Mouse (Mus musculus) embryonic stem cell, embryonic (primary cell): ENCODE data around the gene Zfp652.

ENCODE experiments used
- CTCF ChIA-PET, 4 experiments: fragments of 300-600 bp in 2 of 4; fragments of 350-600 bp in 2 of 4; sonication (Branson Sonifier 250); formaldehyde crosslinking; loops; one replicate each; lab custom pipeline; 2022; ENCODE audit warnings: inconsistent platforms in 2 of 4; lab: Charles Lee
- POLR2A ChIA-PET, 4 experiments: fragments of 300-600 bp in 2 of 4; fragments of 350-600 bp in 2 of 4; sonication (Branson Sonifier 250); formaldehyde crosslinking; loops; one replicate each; lab custom pipeline; 2022; ENCODE audit warnings: antibody characterized with exemption in 4 of 4, inconsistent platforms in 1 of 4; lab: Charles Lee

Gene Zfp652

DNA sequence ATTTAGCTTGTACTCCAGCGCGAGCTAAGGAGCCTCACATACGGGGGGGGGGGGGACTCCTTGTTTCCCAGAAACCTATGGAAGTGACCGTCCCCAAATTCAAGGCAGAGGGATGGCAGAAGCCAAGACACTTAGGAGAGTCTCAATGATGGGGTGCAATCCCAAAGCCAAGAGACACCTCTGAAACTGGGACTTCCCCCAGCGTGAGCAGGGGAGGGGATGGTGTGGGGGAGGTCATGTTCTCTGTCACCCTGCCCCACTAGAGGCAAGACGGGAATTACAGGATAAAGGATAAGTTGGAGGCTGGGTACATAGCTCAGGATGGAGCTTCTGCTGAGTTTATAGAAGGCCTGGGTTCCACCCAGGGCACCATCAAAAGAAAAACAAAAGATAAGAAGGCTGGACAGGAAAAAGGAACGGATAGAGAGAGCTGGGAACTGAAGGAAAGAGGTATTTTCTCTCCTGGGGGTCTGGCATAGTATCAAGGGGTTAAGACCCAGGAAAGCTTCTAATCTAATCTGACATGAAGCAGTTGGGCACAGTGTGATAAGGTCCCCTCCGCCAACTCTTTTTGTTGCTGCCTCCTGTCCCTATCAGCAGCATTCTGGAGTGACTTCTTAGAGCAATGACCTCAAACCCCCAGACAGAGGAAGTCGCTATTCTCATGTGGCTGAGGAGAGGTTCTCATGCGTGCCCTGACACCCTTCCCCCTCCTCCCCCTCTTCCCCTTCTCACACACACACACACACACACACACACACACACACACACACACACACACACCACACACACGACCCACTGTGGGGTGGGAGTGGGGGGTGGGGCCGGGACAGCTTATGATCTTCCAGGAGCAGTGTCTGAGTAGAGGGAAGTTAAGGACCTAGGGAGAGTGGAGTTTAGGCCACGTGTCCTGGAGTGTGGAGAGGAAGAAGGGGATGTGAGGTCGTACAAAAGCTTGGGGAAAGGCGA is 122.6 kb downstream of the Zfp652 start:
- ChIA-PET CTCF (interaction anchor here in 2 of 4 experiments (0.6 to 1.4 kb wide), 6 partner anchors 7 to 168 kb away, joined by 3 to 4 read pairs (median 3); no protein-coding TSS in a partner anchor), POLR2A (interaction anchor here (0.6 to 2.2 kb wide), 15 partner anchors 9 to 241 kb away, joined by 3 to 11 read pairs (median 4); partner anchors contain the start of genes Atp5g1 (in 1 of the 4) and Phospho1 (in 1 of the 4))

DNA sequence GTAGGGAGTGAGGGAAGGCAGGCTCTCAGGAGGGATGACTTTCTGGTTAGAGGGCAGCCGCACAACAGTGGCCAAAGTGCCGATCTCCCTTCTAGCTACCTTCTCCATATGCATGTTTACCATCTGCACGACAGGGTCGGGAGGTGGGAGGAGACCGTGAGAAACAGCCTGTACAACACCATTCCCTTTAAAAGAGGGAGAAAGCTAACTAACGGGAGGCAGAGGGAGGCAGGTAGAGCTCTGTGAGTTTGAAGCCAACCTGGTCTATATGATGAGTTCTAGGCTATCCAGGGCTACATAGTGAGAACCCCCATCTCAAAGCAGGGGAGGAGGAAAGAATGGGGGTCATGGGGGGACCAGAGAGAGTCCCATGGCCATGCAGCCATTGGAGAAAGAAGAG is 123.4 kb downstream of the Zfp652 start:
- ChIA-PET CTCF (interaction anchor here in 3 of 4 experiments (1.0 to 1.5 kb wide), 3 partner anchors 8 to 12 kb away, joined by 3 to 4 read pairs (median 4); no protein-coding TSS in a partner anchor), POLR2A (interaction anchor here in 2 of 4 experiments (0.6 to 2.2 kb wide), 7 partner anchors 13 to 148 kb away, joined by 3 to 7 read pairs (median 5); no protein-coding TSS in a partner anchor)

DNA sequence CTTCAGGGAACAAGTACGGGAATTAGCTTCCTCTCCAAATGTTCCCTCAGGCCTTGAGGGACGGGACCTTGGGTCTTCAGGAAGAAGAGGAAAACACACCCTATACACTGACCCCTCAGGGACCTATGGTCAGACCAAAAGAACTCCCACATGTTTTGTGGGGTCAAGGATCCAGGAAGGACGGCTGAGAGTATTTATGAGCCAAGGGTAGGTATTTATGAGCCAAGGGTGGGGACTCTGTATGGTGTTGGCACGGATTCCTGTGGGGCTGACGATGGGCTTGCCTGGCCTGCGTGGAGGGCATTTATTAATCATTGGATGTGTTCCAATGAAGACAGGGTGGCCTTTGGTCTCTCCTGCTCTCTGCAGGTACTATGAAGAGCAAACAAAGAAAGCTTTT is 124.0 kb downstream of the Zfp652 start:
- ChIA-PET POLR2A (interaction anchor here in 2 of 4 experiments (0.6 to 2.2 kb wide), 4 partner anchors 11 to 239 kb away, joined by 4 to 7 read pairs (median 5); partner anchors contain the start of gene Atp5g1 (in 1 of the 2)), CTCF (interaction anchor here in 2 of 4 experiments (0.7 to 1.5 kb wide), 3 partner anchors 9 to 136 kb away, joined by 3 to 4 read pairs (median 4); no protein-coding TSS in a partner anchor)

DNA sequence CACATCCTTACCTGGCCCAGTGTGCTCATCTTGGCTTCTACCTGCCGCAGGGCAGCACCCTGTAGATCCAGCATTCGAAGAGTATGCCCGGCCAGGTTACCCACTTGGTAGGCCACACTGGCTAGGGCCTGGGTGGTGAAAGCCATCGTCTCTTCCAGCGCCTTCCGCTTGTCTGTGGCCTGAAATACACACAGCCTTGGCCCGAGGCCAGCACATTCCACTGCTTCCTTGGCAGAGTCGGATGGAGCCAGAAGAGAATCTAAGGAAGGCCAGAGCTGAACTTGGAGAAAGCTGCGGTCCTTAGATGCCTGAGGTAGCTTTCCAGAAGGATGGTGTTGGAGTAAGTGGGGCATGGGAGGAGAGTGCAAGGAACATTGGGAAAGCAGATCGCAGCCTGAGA is 124.6 kb downstream of the Zfp652 start, which contains the start of gene Gngt2:
Gene Gngt2, plus strand, starts transcription at position 158 of the 400 bp plus-strand sequence.
- ChIA-PET CTCF (interaction anchor here in 1 of 4 experiments (1.5 kb wide), 1 partner anchor 9 kb away, joined by 4 read pairs; no protein-coding TSS in a partner anchor), POLR2A (interaction anchor here in 1 of 4 experiments (0.5 to 1.5 kb wide), 3 partner anchors 19 to 239 kb away, joined by 3 to 4 read pairs (median 4); partner anchors contain the start of gene Atp5g1)

DNA sequence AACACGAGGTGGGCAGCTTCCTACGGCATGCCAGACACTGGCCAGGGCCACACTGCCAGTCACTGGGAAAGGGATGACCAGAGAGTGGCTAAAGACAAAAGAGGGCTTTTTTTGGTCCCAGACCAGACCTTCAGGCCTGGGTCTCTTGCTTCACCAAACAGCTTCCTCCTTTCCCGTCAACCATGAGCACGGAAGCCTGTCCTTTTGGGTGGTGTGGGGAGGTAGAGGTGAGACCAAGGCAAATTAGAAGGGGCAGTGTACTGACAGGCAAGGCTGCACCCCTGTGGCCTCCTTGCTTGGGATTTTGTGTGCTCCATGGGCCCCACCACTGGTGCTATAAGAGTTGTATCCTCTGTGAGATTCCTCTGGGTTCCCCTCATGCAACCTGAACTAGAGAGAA is 126.1 kb downstream of the Zfp652 start:
- POLR2A ChIA-PET, result interaction anchor here in 2 of 4 experiments (0.7 to 1.7 kb wide), 9 partner anchors 9 to 31 kb away, joined by 3 to 5 read pairs (median 4); partner anchors contain the start of gene Phospho1 (in 1 of the 2)
- CTCF ChIA-PET, result interaction anchor here in 1 of 4 experiments (1.5 kb wide), 1 partner anchor 11 kb away, joined by 5 read pairs; no protein-coding TSS in a partner anchor

DNA sequence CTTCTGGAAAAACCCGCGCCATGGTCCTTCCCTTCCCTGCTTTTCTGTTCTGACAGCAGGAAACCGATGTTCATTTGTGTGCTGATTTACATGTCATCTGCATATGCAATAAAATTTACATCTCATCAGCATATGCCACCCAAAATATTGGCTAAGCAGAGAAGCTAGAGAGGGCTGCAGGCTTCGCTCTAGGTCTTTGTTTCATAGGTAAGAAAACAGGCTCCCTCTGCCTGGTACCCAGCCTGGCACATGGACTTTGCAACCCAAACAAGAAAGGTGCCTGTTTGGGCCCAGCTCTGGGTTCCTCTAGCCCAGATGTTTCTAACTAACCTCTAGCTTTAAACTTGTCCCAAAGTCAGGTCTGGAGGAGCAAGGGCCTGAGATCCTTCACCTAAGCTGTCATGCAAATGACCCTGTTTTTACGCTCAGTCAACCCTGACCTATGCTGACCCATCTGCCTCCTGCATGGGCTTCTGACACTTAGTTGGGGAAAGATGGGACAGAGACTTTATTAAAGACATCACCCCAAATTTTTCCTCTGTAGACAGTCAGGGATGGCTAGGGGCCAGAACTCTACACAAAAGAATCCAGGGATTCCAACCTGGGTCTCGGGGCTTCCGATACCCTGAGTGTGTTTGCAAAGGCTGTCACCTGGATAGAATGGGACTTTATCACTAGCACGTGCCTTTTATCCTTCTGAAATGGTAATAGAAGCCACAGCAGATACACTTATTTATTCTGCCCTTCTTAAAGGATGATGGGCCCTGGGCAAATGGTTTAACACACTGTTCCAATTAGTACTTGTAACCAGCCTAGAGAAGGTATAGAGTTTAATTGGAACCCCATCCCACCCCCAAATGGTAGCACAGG is 126.8 kb downstream of the Zfp652 start:
- CTCF ChIA-PET, result interaction anchor here in 1 of 4 experiments (1.5 kb wide), 1 partner anchor 12 kb away, joined by 5 read pairs; no protein-coding TSS in a partner anchor

DNA sequence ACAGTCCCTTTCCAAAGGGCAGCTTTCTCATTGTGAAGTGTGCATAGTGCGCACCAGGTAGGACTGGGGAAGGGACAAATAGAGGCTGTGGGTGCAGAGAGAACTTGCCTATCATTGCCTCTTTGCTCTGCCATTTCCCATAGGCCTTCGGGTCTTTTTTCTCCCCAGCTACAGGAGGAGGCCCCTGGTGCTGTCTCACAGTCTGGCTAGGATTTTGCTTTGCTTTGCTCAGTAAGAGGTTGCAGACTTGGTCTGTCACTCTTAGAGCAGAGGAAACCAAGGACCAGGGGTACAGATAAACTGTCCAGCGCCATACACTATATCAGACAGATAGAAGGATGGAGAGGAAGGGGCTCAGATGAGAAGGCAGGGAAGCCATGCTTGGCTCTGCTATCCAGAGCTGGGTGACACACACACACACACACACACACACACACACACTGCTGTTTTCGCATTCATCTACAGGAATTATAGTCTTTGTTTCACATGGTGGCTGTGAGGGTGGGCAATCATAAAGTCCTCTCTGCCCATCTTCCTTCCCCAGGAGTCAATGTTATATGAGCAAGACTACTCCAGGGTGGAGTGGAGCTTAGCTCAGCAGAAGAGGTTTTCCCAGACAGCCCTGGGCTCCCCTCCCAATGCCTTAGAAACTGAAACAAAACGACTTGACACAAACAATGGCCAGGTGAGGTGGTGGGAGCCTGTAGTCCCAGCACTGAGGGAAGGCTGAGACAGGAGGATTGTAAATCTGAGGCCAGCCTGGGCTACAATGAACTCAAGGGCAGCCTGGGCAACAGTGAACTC is 128.4 kb downstream of the Zfp652 start:
- ChIA-PET POLR2A (interaction anchor here in 3 of 4 experiments (0.9 to 2.1 kb wide), 5 partner anchors 17 to 194 kb away, joined by 3 to 10 read pairs (median 4); partner anchors contain the start of genes Snf8 (in 2 of the 3) and Phospho1 (in 1 of the 3)), CTCF (interaction anchor here in 2 of 4 experiments (0.7 to 1.4 kb wide), 3 partner anchors 9 to 16 kb away, joined by 3 to 4 read pairs (median 3); no protein-coding TSS in a partner anchor)

More for the DNA sequence above, 126.8 kb downstream of the Zfp652 start:
- POLR2A ChIA-PET, result interaction anchor here in 1 of 4 experiments (0.7 to 1.7 kb wide), 7 partner anchors 10 to 248 kb away, joined by 3 to 5 read pairs (median 4); no protein-coding TSS in a partner anchor

DNA sequence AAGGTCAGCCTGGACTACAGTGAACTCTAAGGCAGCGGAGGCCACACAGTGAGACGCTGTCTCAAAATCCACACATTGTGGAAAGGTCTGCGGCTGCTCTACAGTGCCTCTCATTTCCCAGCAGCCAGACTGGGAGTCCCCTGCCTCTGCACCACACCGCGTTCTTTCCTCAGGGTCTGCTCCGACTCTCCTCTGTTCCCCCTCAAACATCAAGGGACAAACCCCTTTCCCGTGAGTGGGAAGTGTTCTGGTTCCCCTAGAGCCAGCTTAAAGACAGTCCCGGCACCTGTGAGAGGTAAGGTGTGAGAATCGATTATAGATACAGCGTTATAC is 129.0 kb downstream of the Zfp652 start:
- POLR2A ChIA-PET, result interaction anchor here (0.6 to 2.5 kb wide), 13 partner anchors 8 to 193 kb away, joined by 3 to 10 read pairs (median 6); partner anchors contain the start of genes Phospho1 (in 2 of the 4) and Snf8 (in 2 of the 4)

DNA sequence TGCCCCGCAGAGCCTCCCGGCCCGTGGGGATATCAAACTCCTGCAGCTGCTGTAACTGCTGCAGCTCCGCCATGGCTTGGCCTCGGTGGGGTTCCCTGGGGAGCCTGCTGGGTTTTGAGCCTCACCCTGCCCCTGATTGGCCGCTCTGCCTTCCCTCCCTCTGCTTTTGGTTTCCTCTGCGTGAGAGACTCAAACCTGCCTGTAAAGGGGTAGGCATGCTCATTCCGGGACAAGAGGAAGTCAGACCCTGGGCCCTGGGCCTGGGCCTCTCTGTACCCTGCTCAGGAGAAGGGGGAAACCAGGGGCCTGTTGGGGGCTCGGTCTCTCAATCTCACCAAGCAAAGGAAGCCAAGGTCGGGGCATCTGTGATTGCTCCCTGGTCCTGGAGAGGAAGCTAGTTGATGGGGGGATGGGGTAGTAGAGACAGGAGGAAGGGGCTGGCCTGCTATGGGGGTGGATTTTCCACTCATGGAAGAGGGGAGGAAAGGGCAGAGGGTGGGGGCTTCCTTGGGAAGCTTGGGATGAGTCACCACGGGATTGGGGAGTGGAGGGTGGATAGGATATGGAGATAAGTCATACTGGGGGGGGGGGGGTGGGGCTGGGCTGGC is 129.7 kb downstream of the Zfp652 start, which contains the start of gene Abi3:
Gene Abi3, minus strand, starts transcription at position 403 of the 608 bp plus-strand sequence.
- ChIA-PET POLR2A (interaction anchor here (0.6 to 2.5 kb wide), 23 partner anchors 9 to 713 kb away, joined by 3 to 10 read pairs (median 4); partner anchors contain the start of genes Phospho1 (in 2 of the 4) and Snf8 (in 2 of the 4)), CTCF (interaction anchor here (0.6 to 1.2 kb wide), 8 partner anchors 10 to 345 kb away, joined by 3 to 9 read pairs (median 4); no protein-coding TSS in a partner anchor)

More for the DNA sequence above, 129.0 kb downstream of the Zfp652 start:
- CTCF ChIA-PET, result interaction anchor here in 2 of 4 experiments (0.7 to 1.4 kb wide), 3 partner anchors 10 to 17 kb away, joined by 3 to 4 read pairs (median 3); no protein-coding TSS in a partner anchor

DNA sequence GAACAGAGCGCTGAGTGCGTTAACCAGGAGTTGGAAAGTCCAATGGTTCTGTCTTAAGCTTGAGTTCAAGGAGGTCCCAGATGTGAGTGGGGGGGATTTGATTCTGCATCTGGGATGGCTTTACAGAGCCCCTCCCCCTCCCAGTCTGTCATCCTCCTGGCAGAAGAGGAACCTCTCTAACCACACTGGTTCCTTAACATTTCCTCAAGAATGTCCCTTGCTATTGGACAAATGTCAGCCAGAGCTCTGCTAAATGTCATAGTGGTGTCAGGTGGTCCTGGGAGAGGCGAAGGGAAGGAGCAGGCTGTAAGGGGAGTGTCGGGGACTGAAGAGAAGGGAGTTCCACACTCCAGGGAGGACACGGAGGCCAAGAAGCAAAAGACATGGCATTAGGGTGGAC is 130.5 kb downstream of the Zfp652 start:
- CTCF ChIA-PET, result interaction anchor here in 3 of 4 experiments (0.6 to 1.1 kb wide), 9 partner anchors 9 to 322 kb away, joined by 3 to 5 read pairs (median 3); no protein-coding TSS in a partner anchor
- POLR2A ChIA-PET, result interaction anchor here (0.6 to 2.5 kb wide), 21 partner anchors 8 to 192 kb away, joined by 3 to 11 read pairs (median 4); partner anchors contain the start of genes Phospho1 (in 2 of the 4) and Snf8 (in 1 of the 4)

DNA sequence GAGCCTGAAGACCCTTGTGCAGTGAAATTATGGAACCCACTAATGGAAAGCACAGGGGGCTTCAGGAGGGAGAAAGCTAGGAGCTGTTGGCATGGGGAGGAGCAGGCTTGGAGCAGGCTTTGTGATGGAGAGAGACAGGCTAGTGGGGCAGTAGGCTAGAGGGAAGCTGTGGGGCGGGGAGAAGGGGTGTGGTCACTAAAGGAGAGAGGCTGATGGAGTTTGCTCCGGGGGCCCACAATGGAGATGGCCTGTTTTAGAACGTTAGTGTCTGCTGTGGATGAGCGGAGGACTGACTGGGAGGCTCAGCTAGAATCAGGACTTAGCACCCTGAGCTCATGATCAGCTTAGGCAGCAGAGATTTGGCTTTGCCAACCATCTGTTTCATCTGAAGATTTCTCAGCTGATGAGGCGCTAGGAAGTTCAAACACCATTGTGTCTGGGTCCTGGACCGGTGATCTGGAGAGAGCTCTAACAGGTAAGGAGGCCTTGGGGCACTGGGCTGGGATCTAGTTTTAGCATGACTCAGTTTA is 131.0 kb downstream of the Zfp652 start:
- CTCF ChIA-PET, result interaction anchor here in 3 of 4 experiments (0.5 to 1.1 kb wide), 7 partner anchors 9 to 73 kb away, joined by 3 to 5 read pairs (median 3); no protein-coding TSS in a partner anchor
- POLR2A ChIA-PET, result interaction anchor here in 3 of 4 experiments (0.7 to 2.5 kb wide), 12 partner anchors 9 to 118 kb away, joined by 3 to 11 read pairs (median 4); partner anchors contain the start of gene Phospho1 (in 1 of the 3)

DNA sequence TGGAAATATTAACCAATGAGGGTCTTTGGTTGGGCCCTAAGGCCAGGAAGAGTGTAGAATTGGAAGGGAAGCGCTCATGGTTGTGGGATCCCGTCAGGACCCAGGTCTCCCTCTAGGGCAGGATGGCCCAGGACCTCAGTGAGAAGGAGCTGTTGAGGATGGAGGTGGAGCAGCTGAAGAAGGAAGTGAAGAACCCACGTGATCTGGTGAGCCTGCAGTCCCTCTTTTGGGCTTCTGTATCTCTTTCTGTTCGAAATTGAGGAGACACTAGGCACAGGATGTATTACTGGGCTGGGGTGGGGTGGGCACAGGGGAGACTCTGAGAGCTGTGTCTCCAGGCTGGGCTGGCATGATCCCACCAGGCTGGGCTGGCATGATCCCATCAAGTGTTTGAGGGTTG is 132.5 kb downstream of the Zfp652 start:
- ChIA-PET CTCF (interaction anchor here in 2 of 4 experiments (0.5 to 1.4 kb wide), 4 partner anchors 17 to 468 kb away, joined by 3 to 4 read pairs (median 4); no protein-coding TSS in a partner anchor), POLR2A (interaction anchor here in 2 of 4 experiments (0.7 to 2.4 kb wide), 8 partner anchors 10 to 275 kb away, joined by 3 to 11 read pairs (median 4); no protein-coding TSS in a partner anchor)

DNA sequence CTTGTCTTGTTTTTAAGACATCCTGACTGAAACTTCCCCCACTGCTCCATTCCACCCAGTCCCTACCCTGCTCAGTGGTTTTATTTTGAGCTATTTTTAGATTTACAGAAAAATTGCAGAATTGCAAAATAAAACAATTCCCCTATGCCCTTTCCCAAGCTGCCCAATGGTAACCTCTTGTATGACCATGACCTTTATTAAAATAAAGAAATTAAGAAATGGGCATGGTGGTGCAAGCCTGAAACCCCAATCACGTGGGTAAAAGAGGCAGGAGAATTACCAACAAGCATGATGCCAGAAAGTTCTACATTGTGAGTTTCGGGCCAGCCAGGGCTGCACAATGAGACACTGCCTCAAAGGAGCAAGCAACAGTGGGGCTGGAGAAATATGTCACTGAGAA is 138.4 kb downstream of the Zfp652 start:
- CTCF ChIA-PET, result no interaction called here

DNA sequence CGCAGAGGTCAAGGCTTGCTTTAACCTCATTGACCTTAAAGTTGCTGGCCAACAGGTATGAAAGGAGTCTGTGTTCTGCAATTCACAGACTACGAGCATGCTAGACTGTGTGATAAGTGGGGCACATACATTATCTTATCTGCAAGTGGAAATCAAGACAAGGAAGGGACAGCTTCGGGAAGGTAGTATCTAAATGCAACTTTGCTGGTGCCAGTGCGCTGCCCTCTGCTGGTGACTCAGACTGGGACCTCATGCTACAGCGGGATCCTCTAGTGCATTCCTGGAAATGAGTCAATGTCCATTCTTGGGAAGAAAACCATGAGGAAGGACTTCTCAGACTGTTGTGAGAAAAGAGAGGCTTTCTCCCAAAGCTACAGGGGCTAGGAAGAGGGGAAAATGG is 141.2 kb downstream of the Zfp652 start:
- CTCF ChIA-PET, result interaction anchor here (0.6 to 1.9 kb wide), 10 partner anchors 11 to 49 kb away, joined by 3 to 7 read pairs (median 3); no protein-coding TSS in a partner anchor
- POLR2A ChIA-PET, result interaction anchor here in 2 of 4 experiments (0.8 to 2.5 kb wide), 10 partner anchors 10 to 732 kb away, joined by 3 to 7 read pairs (median 4); partner anchors contain the start of gene Abi3 (in 2 of the 2)

More for the DNA sequence above, 138.4 kb downstream of the Zfp652 start:
- POLR2A ChIA-PET, result interaction anchor here in 3 of 4 experiments (0.6 to 1.5 kb wide), 4 partner anchors 12 to 228 kb away, joined by 3 to 4 read pairs (median 3); no protein-coding TSS in a partner anchor
